Mouse (Mus musculus): ENCODE data around the gene Kcnh3. TPM values are rescaled to one million over a fixed set of nuclear protein-coding genes. Genes with fewer than 3 reads are reported as not detected.

The Kcnh3 gene
- polyA plus RNA-seq, 1 experiment from 2014 or later: 0.44 TPM

GRCm38 (mm10) chr15:99290586-99290985, 65.9 kb downstream of the Kcnh3 start:
- Histone ChIP-seq H3K4me3 (no peak overlapping the region), H3K4me1 (replicated peaks) (peaks cover 6% of the 10 kb centered on the region), H3K9ac (no peak overlapping the region), H3K36me3 (no peaks in the 10 kb centered on the region), H3K27me3 (no peaks in the 10 kb centered on the region), H3K27ac (no peak overlapping the region), H3K4me2 (no peak overlapping the region), H3K9me3 (replicated peaks) (no peaks in the 10 kb centered on the region)
- no peak for ATAC-seq (replicated peaks; ENCODE audit: insufficient number of reproducible peaks, insufficient read depth, low FRiP score, low read depth)
- WGBS: 81% methylated on average over 11 of the region's 11 CpGs

Other genes with a start within 250 kb of the Kcnh3 start
- gene Tuba1c, start 195.0 kb upstream of the Kcnh3 start, polyA plus RNA-seq (2015; fragmentation: Nextera tagmentation; extraction: Ambion mirVana): 117 and 139 TPM in 2 replicates
- gene Prph, start 169.7 kb upstream of the Kcnh3 start, polyA plus RNA-seq (2015; fragmentation: Nextera tagmentation; extraction: Ambion mirVana): 1.1 and 12.9 TPM in 2 replicates
- 26.8 and 27.9 TPM in 2 replicates for gene Troap, start 150.3 kb upstream of the Kcnh3 start, polyA plus RNA-seq (2015; fragmentation: Nextera tagmentation; extraction: Ambion mirVana)
- 0.15 and 0.26 TPM in 2 replicates for gene C1ql4, start 137.0 kb upstream of the Kcnh3 start, polyA plus RNA-seq (2015; fragmentation: Nextera tagmentation; extraction: Ambion mirVana)
- 0.55 and 1.0 TPM in 2 replicates for gene Dnajc22, start 131.7 kb upstream of the Kcnh3 start, polyA plus RNA-seq (2015; fragmentation: Nextera tagmentation; extraction: Ambion mirVana)
- gene Spats2, start 98.9 kb upstream of the Kcnh3 start, polyA plus RNA-seq (2015; fragmentation: Nextera tagmentation; extraction: Ambion mirVana): 27.3 and 28.7 TPM in 2 replicates
- 134 and 159 TPM in 2 replicates for gene Mcrs1, start 27.1 kb downstream of the Kcnh3 start, polyA plus RNA-seq (2015; fragmentation: Nextera tagmentation; extraction: Ambion mirVana)
- 37.2 and 42.1 TPM in 2 replicates for gene Prpf40b, start 70.2 kb downstream of the Kcnh3 start, polyA plus RNA-seq (2015; fragmentation: Nextera tagmentation; extraction: Ambion mirVana)
- gene Fam186b, start 71.0 kb downstream of the Kcnh3 start, polyA plus RNA-seq (2015; fragmentation: Nextera tagmentation; extraction: Ambion mirVana): 0.09 and 0.47 TPM in 2 replicates
- 14.0 and 17.8 TPM in 2 replicates for gene Fmnl3, start 145.6 kb downstream of the Kcnh3 start, polyA plus RNA-seq (2015; fragmentation: Nextera tagmentation; extraction: Ambion mirVana)
- gene Tmbim6, start 168.0 kb downstream of the Kcnh3 start, polyA plus RNA-seq (2015; fragmentation: Nextera tagmentation; extraction: Ambion mirVana): 221 and 295 TPM in 2 replicates
- gene Nckap5l, start 232.9 kb downstream of the Kcnh3 start, polyA plus RNA-seq (2015; fragmentation: Nextera tagmentation; extraction: Ambion mirVana): 6.8 and 8.0 TPM in 2 replicates
- gene Bcdin3d, start 249.9 kb downstream of the Kcnh3 start, polyA plus RNA-seq (2015; fragmentation: Nextera tagmentation; extraction: Ambion mirVana): 10.8 and 11.7 TPM in 2 replicates

All from heart, embryonic 15.5 days (tissue).